Mouse (Mus musculus) MEL (cell line): Measurements from ENCODE around the gene Haus5.

Experiments used
- CTCF ChIP-seq, 3 experiments: IDR thresholded peaks in 2 of 3; conservative IDR thresholded peaks in 1 of 3; 2 replicates each; pipeline ENCODE4 v1.5.1; 2011 to 2012; ENCODE audit warnings: low read length in 3 of 3, low read depth in 2 of 3, mild to moderate bottlenecking in 2 of 3, improper control_type of control experiment in 1 of 3, inconsistent platforms in 1 of 3, mixed read lengths in 1 of 3, moderate library complexity in 1 of 3; ENCODE audit not compliant: control insufficient read depth in 1 of 3, insufficient read depth in 1 of 3, poor library complexity in 1 of 3, severe bottlenecking in 1 of 3
- EP300 ChIP-seq, 2 experiments: IDR thresholded peaks; 2 replicates each; pipeline ENCODE4 v1.6.1; 2011; ENCODE audit warnings: improper control_type of control experiment in 2 of 2, low read length in 2 of 2, low read depth in 1 of 2, mild to moderate bottlenecking in 1 of 2
- GATA1 ChIP-seq: IDR thresholded peaks from 2 replicates; pipeline ENCODE4 v1.6.1; 2011; ENCODE audit warnings: low read depth, low read length, improper control_type of control experiment
- MXI1 ChIP-seq: IDR thresholded peaks from 2 replicates; pipeline ENCODE4 v1.6.1; 2011; ENCODE audit warnings: mild to moderate bottlenecking, low read depth, low read length, improper control_type of control experiment
- POLR2A ChIP-seq, 2 experiments: IDR thresholded peaks; 2 replicates each; pipeline ENCODE4 v1.6.1; 2011 to 2012; ENCODE audit warnings: low read length in 2 of 2, mild to moderate bottlenecking in 2 of 2, control low read depth in 1 of 2, improper control_type of control experiment in 1 of 2, low read depth in 1 of 2, moderate library complexity in 1 of 2; ENCODE audit not compliant: control insufficient read depth in 1 of 2, insufficient read depth in 1 of 2, poor library complexity in 1 of 2
- ZNF384 ChIP-seq: IDR thresholded peaks from 2 replicates; pipeline ENCODE4 v1.6.1; 2012; ENCODE audit warnings: low read depth, mild to moderate bottlenecking, inconsistent platforms, low read length, improper control_type of control experiment

DNA sequence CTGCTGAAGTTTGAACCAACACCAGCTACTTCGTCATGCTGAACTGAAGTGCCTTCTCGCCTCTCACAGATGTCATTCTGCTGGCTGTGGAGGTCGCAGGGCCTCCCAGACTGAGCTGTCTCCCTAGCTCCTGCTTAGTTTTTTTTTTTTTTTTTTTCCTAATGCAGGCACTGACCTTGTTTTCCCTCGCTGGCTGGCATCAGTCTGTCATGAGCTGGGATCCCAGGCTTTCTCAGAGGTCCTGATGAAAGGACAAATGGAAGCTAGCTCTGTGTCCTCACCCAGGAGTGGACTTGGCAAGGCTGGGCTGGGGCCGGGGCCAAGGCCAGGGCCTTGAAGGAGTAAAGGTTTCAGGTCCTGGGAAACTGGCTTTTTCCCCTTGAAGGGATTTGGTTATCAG is 17.1 kb upstream of the Haus5 start:
- no peak for TF ChIP-seq POLR2A (IDR thresholded peaks at IDR 0.05; ENCODE audit: control insufficient read depth in 1 of 2, insufficient read depth in 1 of 2, low read depth in 1 of 2, low read length in 2 of 2, poor library complexity in 1 of 2)
- no peak for TF ChIP-seq MXI1
- no peak for TF ChIP-seq EP300 (IDR thresholded peaks at IDR 0.05; ENCODE audit: low read depth in 1 of 2, low read length in 2 of 2)
- TF ChIP-seq CTCF (IDR thresholded peaks at IDR 0.05 in 2 of 3, conservative IDR thresholded peaks at IDR 0.05 in 1 of 3; ENCODE audit: control insufficient read depth in 1 of 3, insufficient read depth in 1 of 3, low read depth in 2 of 3, low read length in 3 of 3, poor library complexity in 1 of 3, severe bottlenecking in 1 of 3) = no peak
- TF ChIP-seq ZNF384 = no peak
- no peak for TF ChIP-seq GATA1
